ENCODE assay signal across 8 mouse cellular contexts in genomic region chr1:62702743-62703142, GRCm38 (mm10). TPM values are rescaled to one million over a fixed set of nuclear protein-coding genes. Genes with fewer than 3 reads are reported as not detected.
DNase-seq lines count a peak whose midpoint lies in the region; ATAC-seq and TF ChIP-seq lines count a peak whose summit lies in the region.

No protein-coding gene starts in this region.

- TF ChIP-seq POLR2A in cerebellum, adult 2 months (IDR thresholded peaks at IDR 0.05; ENCODE audit: borderline replicate concordance, insufficient read depth, low read length), result no peak

- ATAC-seq in intestine, embryonic 16.5 days, result no peak; the same call in 1 of the 2 replicates
- ATAC-seq in neural tube, embryonic 11.5 days (ENCODE audit: insufficient read depth, low FRiP score, low TSS enrichment), result no peak

- H3K27me3 ChIP-seq in cerebellum, adult 2 months (ENCODE audit: control insufficient read depth, insufficient read depth, low read length), result no peaks in the 10 kb centered on the region
- no peaks in the 10 kb centered on the region for H3K27me3 ChIP-seq in intestine, embryonic 16.5 days (replicated peaks; ENCODE audit: control insufficient read depth, insufficient read depth, low read length)
- peaks cover 2% of the 10 kb centered on the region; the same call in 1 of the 2 replicates for H3K27me3 ChIP-seq in neural tube, embryonic 11.5 days (ENCODE audit: control insufficient read depth, insufficient read depth, low read length)

- H3K9ac ChIP-seq in intestine, embryonic 16.5 days (ENCODE audit: low read depth, low read length), result peak overlapping the region; percentile 85
- peak overlapping the region; percentile 77 for H3K9ac ChIP-seq in neural tube, embryonic 11.5 days (ENCODE audit: low read length)

- WGBS in cerebellum, adult 2 months, result 1% methylated on average over 25 of the region's 25 CpGs
- under 1% methylated on average over 25 of the region's 25 CpGs for WGBS in intestine, embryonic 16.5 days
- WGBS in neural tube, embryonic 11.5 days, result under 1% methylated on average over 23 of the region's 25 CpGs

- H3K4me1 ChIP-seq in cerebellum, adult 2 months (ENCODE audit: control insufficient read depth, insufficient read depth, low read length), result peaks cover 6% of the 10 kb centered on the region
- peaks cover 21% of the 10 kb centered on the region for H3K4me1 ChIP-seq in intestine, embryonic 16.5 days (ENCODE audit: control insufficient read depth, insufficient read depth, low read length)
- peaks cover 11% of the 10 kb centered on the region for H3K4me1 ChIP-seq in neural tube, embryonic 11.5 days (ENCODE audit: control insufficient read depth, insufficient read depth, low read length)

- peak overlapping the region; percentile 93 for H3K4me2 ChIP-seq in intestine, embryonic 16.5 days (ENCODE audit: low read depth, low read length)
- peak overlapping the region; percentile 96 for H3K4me2 ChIP-seq in neural tube, embryonic 11.5 days (ENCODE audit: low read depth)

- 0 out of 2 replicates have a peak overlapping the region, but pooled peaks have one; percentile 14 for H3K27ac ChIP-seq in cerebellum, adult 2 months (ENCODE audit: insufficient read depth, low read length)
- peak overlapping the region; percentile 77 for H3K27ac ChIP-seq in intestine, embryonic 16.5 days (ENCODE audit: low read length)
- peak overlapping the region; percentile 73 for H3K27ac ChIP-seq in neural tube, embryonic 11.5 days (ENCODE audit: low read depth, low read length)

- DNase-seq in cerebellum, adult 2 months, result no peak
- DNase-seq in cerebellum, adult 9-11 months, result no peak
- DNase-seq in right cerebral cortex, adult 2 months (ENCODE audit: low spot score in 2 of 2), result peak; percentile 42 to 62
- DNase-seq in right cerebral cortex, postnatal 25 days, result no peak
- no peak for DNase-seq in neural tube, embryonic 11.5 days (ENCODE audit: low spot score)
- no peak for DNase-seq in gastrocnemius, postnatal 4 days (ENCODE audit: low spot score in 2 of 2)
- DNase-seq in right cerebral cortex, adult 18-20 months, result no peak

- no peaks in the 10 kb centered on the region for H3K9me3 ChIP-seq in intestine, embryonic 16.5 days (ENCODE audit: control insufficient read depth, low read length)
- no peaks in the 10 kb centered on the region for H3K9me3 ChIP-seq in neural tube, embryonic 11.5 days (ENCODE audit: control insufficient read depth, low read length)

- H3K4me3 ChIP-seq in cerebellum, adult 2 months (replicated peaks; ENCODE audit: insufficient read depth, low read depth, low read length), result peak overlapping the region; percentile 71
- peak overlapping the region; percentile 72 for H3K4me3 ChIP-seq in intestine, embryonic 16.5 days (ENCODE audit: low read length)
- peak overlapping the region; percentile 70 for H3K4me3 ChIP-seq in neural tube, embryonic 11.5 days (ENCODE audit: low read depth, low read length)

- no peak for TF ChIP-seq CTCF in cerebellum, adult 2 months (IDR thresholded peaks at IDR 0.05; ENCODE audit: borderline replicate concordance, insufficient read depth, low read depth, low read length)

- H3K36me3 ChIP-seq in intestine, embryonic 16.5 days (ENCODE audit: control insufficient read depth, insufficient read depth, low read length), result no peaks in the 10 kb centered on the region
- H3K36me3 ChIP-seq in neural tube, embryonic 11.5 days (ENCODE audit: control insufficient read depth, insufficient read depth, low read length), result no peaks in the 10 kb centered on the region

RNA-seq across cellular contexts. Expression of gene Nrp2, which starts 0.3 kb away (rescaled TPM):
- 8.5 and 9.1 TPM in 2 replicates for polyA plus RNA-seq in cerebellum, adult 2 months (2012; rRNA removed)
- 23.0 and 23.7 TPM in 2 replicates for polyA plus RNA-seq in intestine, embryonic 16.5 days (2015; fragmentation: Nextera tagmentation; extraction: Ambion mirVana)
- polyA plus RNA-seq in neural tube, embryonic 11.5 days (2014; fragmentation: Nextera tagmentation; extraction: Ambion mirVana), result 35.6 and 40.9 TPM in 2 replicates
- 10 to 100 TPM; 23.2 to 24.0 TPM for total RNA-seq in gastrocnemius, postnatal 4 days (2021)

Comparison
In these comparisons a context has a peak if more than half of its experiments do, and no peak if none do; other contexts are left out.
1. DNase-seq: peak in right cerebral cortex, adult 2 months (2 of 2); none in cerebellum, adult 2 months (0 of 2), cerebellum, adult 9-11 months (single experiment), right cerebral cortex, postnatal 25 days (single experiment), neural tube, embryonic 11.5 days (single experiment), gastrocnemius, postnatal 4 days (0 of 2) and right cerebral cortex, adult 18-20 months (single experiment).
2. H3K27ac ChIP-seq: peak in every context shown above with its lines; median percentile 77 in intestine, embryonic 16.5 days; 73 in neural tube, embryonic 11.5 days; 14 in cerebellum, adult 2 months.
3. Peak in every context shown above with its lines, with median percentiles within 50 percentile points of each other: H3K4me3 ChIP-seq.